Mouse (Mus musculus): ENCODE data around the gene 4930519G04Rik.
"Not testable (repeated sequence)": the region's sequence is repeated elsewhere in the genome, so short reads cannot be mapped to it uniquely, and the experiment has no call there.

4930519G04Rik gene

DNA sequence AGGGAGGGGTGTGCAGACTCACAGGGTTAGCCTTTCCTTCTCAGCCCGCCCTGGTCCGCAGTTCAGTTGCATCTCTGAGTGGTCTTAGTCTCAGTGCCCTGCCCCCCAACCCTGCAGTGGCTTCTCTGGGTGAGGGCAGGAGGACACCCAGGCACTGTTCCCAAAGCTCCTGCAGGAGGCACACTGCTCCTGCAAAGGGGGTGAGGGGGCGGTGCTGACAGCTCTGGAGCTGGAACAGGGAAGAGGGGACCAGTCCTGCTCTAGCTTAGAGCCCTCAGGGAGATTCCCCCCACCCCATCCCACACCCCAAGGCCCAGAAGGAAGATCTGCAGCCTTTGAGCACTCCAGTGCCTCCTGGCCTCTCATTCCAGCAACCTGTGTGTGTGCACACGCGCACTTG, 10.8 kb upstream of the 4930519G04Rik start:
- no peak for DNase-seq

DNA sequence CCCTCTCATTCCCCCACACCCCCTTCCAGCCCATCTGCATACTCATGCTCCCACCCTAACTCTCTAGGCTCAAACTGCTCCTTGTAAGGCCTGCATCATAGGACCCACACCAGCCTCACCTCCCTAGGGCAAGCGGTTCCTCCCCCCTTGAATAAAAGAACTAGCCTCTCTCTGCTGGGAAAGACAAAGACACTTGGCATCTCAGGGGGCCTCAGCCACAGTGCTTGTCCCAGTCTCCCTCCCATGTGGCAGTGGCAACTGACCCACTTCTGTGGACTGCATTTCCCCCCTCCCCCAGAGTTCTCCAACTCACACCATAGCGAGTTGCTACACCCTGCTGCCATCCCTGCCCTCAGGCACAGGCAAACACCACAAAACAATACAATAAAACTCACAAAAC, 9.1 kb upstream of the 4930519G04Rik start:
- DNase-seq = not testable (repeated sequence)

DNA sequence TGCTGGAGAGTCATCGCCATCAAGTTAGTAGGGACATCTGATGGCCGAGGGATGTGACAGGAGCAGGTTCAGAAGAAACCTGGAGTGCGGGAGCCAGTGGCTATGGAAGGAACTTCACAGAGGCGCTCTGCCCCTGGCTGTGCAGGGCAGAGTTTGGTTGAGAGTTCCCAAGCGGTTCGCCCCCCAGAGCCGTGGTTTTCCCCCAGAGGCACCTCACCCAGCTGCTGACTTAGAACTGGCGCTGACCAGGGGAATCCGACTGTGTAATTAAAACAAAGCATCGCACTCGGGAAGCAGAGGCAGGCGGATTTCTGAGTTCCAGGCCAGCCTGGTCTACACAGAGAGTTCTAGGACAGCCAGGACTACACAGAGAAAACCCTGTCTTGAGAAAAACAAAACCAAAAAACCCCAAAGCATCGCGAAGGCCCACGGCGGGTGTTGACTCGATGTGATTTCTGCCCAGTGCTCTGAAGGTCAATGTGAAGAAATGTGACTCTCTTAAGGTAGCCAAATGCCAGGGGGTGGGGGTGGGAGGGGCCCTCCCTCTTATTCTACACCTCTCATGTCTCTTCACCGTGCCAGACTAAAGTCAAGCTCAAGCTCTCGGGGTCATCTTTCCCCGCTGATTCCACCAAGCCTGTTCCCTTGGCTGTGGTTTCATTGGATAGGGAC, 1.8 kb upstream of the 4930519G04Rik start:
- DNase-seq = no peak

DNA sequence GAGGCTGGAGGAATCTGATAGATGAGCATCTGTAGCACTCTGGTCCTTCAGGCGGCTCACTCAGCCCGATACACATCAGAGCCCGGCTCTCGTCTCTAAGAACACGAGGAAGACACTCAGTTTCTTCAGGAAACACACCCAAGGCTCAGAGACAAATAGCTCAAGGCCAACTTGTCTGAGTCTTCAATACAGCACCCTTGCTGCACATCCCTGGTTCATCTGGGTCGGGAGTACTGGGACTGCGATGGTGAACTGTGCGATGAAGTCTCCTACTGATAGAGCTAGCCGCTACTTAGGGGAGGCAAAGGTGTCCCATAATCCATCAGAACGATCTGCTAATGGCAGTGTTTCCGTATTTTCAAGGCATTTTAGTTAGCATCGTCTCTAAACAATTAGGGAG, 5.1 kb downstream of the 4930519G04Rik start, which contains the start of gene Gm9936:
Gm9936 (minus strand) TSS at position 101 of the 400 bp plus-strand sequence.
- DNase-seq = no peak

DNA sequence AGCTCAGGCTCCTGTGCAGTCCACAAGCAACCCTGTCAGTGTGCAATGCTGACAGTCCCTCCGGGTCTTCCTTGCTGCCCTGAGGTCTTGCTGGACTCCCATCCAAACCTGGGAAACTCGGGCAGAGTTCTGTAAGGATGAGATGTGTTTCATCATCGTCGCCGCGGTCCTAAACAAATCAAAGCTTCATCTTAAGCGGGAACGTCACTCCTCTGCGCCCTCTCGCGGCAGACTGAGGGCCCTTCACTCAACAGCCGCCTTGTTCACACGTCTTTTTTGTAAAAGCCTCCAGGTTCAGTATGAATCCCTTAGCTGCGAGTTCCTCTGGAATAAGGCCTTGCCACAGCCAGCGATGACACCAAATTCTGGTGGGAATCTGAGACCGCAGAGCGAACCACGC, 5.8 kb downstream of the 4930519G04Rik start:
- DNase-seq = peak; percentile 83

DNA sequence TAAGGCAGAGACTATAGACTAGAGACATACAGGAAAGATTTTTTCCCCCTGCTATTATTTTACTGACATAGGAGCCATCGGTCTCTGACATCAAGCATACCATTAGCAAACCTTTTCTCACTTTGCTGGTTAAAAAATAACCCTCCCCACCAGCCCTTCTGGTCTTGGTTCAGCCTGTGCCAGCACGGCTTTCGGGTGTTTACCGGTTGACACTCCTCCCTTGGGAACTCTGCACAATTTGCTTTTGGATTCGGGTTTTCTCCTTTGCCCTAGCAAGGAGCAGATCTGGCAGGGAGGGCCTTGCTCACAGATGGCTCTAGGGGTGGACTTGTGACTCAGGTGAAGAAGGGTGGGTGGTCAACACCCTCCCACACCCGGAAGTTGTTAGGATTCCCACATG, 8.3 kb downstream of the 4930519G04Rik start:
- DNase-seq = peak; percentile 40

DNA sequence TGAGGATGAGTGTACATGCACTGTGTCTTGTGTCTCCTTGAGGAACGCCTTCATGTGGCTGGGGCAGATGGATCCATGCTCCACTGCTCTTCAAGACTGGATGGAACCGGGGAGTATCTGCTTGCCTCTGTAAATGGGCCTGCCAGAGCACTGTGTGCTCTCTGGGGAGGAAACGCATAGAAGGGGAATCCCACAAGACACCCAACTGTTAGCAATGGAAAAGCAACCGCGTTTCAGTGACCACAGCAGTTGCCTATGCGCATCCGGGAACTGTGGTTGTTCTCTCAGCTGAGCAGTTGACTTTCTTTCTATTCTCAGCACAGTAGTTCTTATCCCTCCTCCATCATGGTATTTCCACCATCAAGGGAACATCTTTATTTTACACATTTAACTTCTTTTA, 11.3 kb downstream of the 4930519G04Rik start:
- DNase-seq = no peak

DNA sequence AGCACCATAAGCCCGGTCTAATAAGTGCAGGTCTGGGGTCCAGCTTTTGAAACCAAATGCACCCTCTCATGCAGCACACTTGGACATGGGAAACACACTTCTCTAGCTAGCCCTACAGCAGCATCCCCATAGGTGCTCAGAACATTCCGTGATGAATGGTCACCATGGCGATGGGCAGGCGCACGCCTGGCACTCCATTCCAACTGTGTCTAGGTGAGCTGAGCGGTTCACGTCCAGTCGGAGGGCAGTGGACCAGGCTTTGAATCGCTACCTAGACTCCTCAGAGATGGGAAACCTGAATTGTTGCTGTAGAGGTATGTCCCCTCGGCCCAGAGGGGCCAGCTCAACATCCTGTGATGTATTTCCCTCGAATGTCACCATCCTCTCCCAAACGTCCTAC, 11.8 kb downstream of the 4930519G04Rik start:
- no peak for DNase-seq

DNA sequence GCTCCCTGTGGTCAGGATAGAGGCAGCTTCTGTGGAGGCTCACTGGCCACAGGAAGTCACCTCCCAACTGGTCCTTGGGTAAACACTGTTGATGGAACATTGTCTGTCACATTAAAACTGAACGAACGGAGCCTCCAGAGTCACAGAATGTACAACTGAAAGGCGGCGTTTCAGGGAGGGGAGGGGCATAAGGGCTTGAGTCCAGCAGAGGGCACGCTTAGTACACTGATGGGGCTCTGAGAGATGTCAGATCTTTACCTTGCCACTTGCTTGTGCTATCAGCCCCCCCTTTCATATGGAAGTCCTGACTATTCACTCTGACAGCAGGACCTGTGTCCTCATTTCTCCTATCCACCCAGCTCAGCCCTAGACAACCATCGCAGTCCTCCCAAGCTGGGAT, 22.4 kb downstream of the 4930519G04Rik start:
- peak; percentile 60 for DNase-seq

DNA sequence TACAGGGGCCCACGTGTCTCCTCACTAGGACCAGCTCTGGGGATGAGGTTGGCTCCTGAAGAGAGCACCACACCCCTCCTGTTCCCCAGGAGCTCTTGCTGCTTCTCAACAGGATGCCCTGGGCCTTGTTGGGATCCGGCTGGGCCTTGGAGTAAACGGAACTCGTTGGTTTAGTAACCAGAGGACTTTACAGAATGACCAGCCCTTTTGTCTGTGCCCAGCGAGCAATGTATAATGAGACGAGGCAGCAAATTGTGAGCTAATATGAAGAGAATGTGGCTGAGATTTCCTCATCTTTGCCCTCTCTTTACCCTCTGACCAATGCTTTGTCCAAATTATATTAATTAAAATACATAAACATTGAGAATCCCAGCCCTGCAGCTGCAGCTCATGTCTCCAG, 22.9 kb downstream of the 4930519G04Rik start:
- no peak for DNase-seq

DNA sequence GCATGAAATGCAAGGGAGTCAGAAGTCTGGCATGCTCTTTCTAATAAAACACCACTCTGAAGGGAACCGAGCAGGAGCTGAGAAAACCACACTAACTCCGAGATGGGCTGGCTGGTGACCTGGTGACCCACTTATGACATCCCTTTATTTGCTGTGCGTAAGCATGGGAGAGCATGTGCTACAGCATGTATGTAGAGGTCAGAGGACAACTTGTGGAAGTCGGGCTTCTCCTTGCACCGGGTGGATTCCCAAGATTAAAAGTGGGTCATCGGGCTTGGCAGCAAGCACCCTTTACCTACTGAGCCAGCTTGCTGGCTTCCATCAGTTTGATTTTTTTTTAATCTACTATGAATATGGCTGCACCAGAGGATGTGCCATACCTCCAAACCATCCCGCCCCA, 24.0 kb downstream of the 4930519G04Rik start:
- no peak for DNase-seq

DNA sequence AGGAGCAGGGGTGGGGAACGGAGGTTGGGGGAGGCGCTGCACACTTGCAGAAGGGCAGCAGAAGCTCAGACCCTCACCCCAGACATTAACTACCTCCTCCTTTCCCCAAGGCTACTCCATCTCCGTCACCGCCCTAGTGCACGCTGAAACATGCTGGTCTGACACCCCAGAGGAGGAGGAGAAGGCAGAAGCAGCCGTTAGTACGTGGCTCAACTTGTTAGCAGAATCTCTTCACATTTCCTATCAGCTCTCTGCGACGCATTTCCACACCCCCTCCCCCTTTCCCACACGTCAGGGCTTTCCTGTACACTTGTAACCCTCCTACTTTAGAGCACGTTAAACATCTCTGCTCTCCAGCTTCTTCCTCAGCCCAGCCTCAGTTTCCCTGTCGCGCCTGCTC, 25.9 kb downstream of the 4930519G04Rik start:
- no peak for DNase-seq

DNA sequence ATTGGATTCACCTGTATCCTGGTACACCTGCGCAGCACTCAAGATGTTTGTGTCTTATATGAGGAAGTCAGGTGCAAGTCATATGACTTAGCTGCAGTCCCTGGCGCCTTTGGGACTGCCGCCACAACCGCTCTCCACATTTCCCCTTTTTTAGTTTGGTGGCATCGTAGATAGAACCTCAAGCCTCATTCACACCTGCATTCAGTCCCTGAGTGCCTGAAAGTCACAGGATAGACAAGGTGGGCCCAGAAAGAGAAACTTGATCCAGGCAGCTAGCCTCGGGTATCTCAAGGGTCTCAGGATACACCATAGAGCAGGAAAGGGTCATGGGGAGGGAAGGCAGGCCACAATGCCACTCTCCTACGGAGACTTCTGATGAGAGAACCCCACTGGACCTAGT, 28.9 kb downstream of the 4930519G04Rik start:
- not testable (repeated sequence) for DNase-seq

DNA sequence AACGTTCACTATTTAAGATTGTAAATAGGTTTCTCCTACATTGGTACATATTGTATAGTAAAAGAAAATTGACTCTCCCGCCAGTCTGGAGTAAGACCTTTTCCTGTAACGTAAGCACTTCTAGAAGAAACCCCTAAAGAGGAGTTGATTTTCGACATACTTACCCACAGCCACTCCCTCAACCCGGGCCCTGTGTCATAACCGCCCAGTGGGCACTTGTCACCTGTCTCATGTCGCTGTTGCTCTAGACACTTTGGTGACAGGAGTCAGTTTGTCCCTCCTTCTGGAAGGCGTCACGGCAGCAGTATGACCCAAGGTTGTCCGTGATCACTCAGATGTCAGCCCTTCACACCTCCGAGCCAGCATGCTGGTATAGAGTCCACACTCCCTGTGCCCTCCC, 29.6 kb downstream of the 4930519G04Rik start:
- DNase-seq = no peak

DNA sequence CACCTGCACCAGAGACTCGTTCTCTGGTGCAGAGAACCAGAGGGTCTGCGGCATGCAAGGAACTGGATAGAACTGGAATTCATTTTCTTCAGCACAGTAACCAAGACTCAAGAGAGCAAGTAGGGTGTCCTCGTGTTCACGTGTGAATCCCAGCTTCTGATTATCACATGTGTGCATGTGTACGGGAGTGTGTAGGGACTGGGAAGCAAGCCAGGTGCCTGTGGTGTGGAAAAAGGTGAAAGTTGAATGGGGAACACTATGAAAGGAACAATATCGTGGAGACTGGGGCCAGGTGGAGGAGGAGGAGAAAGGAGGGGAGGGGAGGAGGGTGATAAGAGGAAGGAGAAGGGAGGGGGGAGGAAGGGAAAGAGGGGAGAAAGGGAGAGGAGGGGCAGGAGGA, 33.3 kb downstream of the 4930519G04Rik start:
- DNase-seq = no peak

DNA sequence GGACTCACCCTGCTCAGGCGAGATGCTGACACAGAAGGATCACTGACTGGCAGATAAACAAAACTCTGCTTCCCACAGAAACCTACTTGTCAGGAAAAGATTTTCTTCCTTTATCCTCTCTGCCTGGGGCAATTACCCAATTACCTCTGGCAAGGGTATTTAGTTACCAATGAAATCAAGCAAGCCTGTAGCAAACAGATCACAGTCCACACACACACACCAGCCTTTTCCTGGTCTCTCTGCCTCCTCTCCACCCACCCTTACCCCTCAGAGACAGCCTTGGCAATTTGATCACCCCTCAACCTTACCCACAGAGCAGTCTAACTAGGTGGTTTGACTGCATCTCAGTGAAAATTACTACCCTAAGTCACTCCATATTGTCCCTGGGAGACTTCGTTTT, 35.5 kb downstream of the 4930519G04Rik start:
- DNase-seq = no peak

DNA sequence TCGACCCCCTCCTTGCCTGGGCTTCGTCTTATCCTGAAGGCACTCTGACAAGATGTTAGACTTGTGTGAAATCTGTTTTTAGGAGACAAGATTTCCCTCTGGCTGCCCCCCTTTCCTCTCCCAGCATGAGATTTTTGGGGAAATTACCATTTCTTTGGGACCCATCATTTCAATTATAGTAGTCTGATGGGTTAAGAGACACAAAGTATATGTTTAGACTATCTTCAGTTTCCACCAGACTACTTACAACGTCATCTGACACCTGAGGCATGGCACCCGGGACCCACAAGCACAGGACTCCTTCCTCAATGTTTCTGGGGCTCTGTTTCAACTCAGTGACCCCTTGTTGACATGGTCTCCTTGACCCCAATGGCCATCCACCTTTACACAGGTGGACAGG, 42.1 kb downstream of the 4930519G04Rik start:
- no peak for DNase-seq

DNA sequence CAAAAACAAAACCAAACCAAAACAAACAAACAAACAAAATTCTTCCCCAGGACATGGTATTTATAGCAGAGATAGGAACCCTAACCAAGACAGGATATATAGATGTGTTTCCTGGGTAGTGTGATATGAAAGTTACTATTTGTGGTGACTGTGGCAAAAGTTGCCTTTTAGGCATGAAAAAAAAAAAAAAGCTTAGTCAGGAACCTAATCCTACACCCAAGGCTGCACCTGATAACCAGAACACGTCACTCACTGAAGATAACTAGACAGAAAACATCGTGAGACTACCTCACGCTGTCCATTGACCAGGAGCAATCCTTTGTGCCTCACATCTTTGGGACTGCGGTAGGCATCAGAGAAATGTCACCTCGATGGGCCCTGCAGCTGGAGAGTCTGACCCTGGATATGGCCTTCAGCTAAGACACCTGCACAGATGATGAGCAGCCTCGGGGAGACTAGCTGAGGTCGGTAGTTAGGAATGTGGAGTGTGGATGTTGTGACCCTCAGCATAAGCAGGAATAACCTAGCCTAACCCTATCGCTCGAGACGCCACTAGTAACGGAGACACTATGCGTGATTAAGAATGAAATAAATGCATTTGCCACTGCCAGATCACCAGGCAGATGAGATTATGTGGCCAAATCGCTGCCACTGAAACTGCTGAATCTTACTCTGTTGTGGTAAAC, 43.4 kb downstream of the 4930519G04Rik start, which contains the start of gene Oasl2:
Oasl2 (plus strand) TSS at position 249 of the 686 bp plus-strand sequence.
- DNase-seq = no peak

DNA sequence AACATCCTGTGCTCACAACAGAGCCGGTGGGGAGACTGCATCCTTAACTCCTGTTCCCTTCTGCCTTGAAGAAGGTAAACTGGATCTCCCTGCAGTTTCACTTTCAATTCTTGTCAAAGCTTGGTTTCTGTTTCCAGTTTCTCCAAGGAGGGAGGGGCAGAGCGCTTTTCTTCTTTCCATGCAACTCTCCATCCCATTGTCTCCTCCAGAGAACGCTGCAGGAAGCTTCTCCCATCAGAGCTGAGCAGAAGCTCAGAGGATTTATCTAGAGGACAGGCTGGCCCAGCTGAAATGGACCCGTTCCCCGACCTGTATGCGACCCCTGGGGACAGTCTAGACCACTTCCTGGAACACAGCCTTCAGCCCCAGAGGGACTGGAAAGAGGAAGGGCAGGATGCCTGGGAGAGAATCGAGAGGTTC, 43.9 kb downstream of the 4930519G04Rik start:
- peak; percentile 64 for DNase-seq

DNA sequence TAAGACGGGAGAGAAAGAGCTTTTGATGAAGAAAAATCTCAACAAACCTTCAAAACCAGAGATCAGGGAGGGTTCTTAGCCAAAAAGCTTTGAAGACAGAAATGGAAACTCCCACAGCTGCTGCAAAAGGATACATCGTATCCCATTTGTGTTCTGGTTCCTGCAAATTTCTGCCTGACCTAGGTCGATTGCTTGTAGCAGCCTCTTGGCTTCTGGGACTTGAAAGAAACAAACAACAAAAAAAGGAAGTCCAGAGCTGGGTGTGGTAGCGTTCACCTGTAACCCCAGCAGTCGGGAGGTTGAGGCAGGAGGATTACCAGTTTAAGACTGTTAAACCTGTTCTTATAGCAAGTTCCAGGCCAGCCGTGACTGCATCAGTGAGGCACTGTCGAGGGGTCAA, 45.4 kb downstream of the 4930519G04Rik start:
- DNase-seq = no peak

DNA sequence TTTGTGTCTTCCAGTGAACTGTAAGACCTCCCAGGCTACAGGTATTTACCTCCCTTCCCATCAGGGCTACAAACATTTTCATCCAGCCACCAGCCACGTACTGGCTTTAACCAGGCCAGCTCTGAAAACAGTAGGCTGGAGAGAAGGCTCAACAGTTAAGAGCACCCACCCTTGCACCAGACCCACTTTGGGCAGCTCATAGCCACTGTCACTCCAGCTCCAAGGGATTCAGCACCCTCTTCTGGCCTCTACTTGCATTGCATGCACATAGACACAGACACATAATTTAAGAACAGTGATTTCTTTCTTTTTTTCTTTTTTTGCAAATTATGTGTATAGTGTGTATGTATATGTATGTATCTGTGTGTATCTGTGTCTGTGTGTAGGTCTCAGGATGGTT, 48.9 kb downstream of the 4930519G04Rik start:
- peak; percentile 74 for DNase-seq

DNA sequence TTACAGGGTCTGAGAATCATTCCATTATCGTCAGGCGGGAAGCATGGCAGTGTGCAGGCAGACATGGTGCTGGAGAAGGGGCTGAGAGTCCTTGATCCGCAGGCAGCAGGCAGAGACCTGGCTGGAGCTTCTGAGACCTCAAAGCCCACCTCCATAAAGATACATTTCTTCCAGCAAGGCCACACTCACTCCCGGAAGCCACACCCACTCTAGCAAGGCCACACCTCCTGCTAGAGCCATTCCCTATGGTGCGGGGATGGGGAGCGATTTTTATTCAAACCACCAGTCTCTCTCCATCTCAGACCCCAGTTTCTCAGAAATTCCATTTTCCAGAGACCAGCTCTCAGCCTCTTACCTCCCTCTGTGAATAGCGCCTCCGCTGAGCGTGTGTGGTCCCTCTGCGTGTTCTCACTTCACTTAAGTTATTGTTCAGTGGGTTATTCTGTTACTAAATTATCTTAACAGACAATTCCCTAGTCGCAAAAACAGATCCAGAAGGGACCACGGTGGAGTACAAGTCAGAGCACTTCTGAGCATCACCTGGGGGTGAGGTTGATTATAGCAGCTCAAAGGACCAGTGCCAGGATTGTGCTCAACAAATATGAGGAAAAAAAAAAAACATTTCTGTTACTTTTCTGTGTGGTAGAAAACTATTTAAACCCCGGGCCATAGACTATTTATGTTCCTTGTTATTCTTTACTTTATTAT, 55.3 kb downstream of the 4930519G04Rik start:
- no peak for DNase-seq

DNA sequence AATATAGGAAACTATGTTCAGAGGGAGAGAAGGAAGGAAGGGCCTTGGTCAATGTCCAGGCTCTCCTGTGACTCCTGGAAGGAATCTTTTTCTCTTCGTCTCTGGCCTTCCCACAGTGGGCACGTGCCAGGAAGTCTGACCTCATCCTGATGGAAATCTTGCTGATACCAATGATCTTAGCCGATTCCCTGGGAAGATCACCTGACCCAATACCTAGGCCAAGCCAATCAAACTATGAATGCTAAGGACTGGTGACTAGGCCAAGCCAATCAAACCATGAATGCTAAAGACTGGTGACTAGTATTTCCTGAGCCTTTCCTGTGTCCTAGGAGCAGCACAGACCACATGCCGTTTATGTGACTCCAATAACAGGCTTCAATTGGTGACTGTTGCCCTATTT, 60.2 kb downstream of the 4930519G04Rik start:
- DNase-seq = no peak

DNA sequence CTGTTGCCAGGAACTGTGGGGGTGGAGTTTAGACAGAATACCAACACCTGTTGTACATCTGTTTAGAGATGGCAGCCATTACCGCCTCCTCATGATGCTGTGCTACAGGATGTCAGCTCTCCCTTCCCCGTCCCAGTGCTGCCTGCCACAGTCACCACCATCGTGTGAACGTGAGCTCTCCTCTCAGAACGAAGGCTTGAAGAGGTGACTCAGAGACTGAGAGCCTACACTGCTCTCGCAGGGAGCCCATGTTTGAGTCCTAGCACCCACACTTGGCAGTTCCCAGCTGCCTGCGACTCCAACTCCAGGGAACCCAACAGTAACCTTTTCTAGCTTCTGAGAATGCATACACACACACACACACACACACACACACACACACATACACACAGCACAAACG, 61.4 kb downstream of the 4930519G04Rik start:
- DNase-seq = no peak

Data from kidney, postnatal 10 days (tissue).